Mouse (Mus musculus): ENCODE measurements around the gene Gm10392.

Gm10392 gene

DNA sequence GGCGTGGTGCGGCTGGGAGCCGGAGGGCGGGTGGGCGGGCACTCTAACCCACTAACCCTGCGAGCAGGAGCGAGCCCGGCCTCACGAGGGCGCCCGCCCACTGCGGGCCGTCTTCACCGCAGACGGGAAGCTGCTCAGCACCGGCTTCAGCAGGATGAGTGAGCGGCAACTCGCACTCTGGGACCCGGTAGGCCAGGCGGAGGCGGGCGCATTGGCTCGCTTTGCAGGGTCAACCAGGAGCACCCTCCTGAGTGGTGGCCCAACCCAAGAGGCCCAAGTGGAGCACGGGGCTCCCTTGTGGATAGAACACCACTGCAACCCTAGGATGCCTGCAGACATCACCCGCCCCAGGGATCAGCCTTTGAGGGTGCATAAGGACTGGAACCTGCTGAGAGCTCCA, 51.8 kb downstream of the Gm10392 start:
- peak overlapping the region; percentile 68 for H3K4me3 ChIP-seq (replicated peaks; ENCODE audit: low read length)
- peaks cover 82% of the 10 kb centered on the region for H3K4me1 ChIP-seq (replicated peaks; ENCODE audit: low read depth, low read length)
- no peaks in the 10 kb centered on the region for H3K36me3 ChIP-seq (ENCODE audit: insufficient read depth, low read length)
- H3K9me3 ChIP-seq (ENCODE audit: low read length) = no peaks in the 10 kb centered on the region
- TF ChIP-seq POU5F1 (IDR thresholded peaks at IDR 0.05; ENCODE audit: borderline replicate concordance, low read length) = no peak
- TF ChIP-seq CTCF (conservative IDR thresholded peaks at IDR 0.05; ENCODE audit: low read length) = no peak
- no peak for TF ChIP-seq NANOG (IDR thresholded peaks at IDR 0.05; ENCODE audit: borderline replicate concordance, low read length)
- peaks cover 99% of the 10 kb centered on the region for H3K27me3 ChIP-seq (ENCODE audit: insufficient read depth, low read length)

Data from E14TG2a.4 (cell line).